Mouse (Mus musculus) frontal cortex, postnatal 10 days (tissue): Measurements from ENCODE around the gene Ckb.

ENCODE experiments used
- DNase-seq, 2 experiments: peaks; one replicate each; pipeline ENCODE4 v3.0.0; 2022; ENCODE audit warnings: low spot score in 2 of 2, mixed read lengths in 1 of 2

The Ckb gene

DNA sequence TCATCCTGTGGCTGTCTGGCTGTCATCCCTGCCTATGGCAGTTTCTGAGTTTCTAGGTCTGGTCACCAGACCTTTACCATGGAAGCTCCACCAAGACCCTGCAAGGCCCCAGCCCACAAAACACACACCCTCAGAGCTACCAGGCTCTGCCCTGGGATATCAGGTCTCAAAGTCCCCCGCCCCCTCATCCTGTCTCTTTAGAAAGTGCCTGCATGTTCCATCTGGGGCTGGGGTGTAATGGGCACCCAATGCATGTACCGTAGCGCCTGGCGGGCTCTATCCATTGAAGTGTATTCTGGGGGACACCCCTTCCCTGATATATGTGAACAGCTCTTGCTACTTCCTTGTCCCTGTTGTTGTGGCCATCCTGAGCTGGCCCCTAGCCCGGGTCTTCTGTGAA lies 20.8 kb upstream of the Ckb start:
- DNase-seq: no peak

- peak in 1 of 2 experiments; percentile 79 for DNase-seq
Measured at GRCm38 (mm10) chr12:111691346-111691872, 19.3 kb upstream of the Ckb start.

GRCm38 (mm10) chr12:111689426-111689825 lies 17.3 kb upstream of the Ckb start:
- no peak for DNase-seq

GRCm38 (mm10) chr12:111688069-111688428 lies 15.9 kb upstream of the Ckb start:
- DNase-seq: no peak

- peak in 1 of 2 experiments; percentile 63 for DNase-seq
Measured at GRCm38 (mm10) chr12:111687350-111688068, 15.4 kb upstream of the Ckb start.

DNA sequence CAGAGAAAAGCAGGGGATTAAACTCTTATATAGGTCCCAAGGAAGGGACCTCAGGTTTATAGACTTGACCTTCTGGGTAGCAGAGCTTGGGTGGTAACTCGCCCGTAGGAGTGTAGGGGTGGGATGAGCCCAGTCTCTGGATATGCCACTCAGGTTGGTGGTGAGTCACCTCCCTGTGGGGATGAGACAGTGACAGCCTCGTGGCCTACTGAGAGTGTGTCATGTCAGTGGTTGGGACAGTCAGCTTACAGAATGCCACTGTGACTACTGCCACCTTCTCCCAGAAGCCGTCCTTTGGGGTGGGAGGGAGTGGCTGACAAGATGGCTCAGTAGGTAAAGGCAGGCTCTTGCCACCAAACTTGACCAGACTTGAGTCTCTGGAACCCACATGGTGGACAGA lies 14.3 kb upstream of the Ckb start:
- no peak for DNase-seq

- no peak for DNase-seq
Measured at GRCm38 (mm10) chr12:111682806-111683205, 10.7 kb upstream of the Ckb start.

GRCm38 (mm10) chr12:111682003-111682402 lies 9.9 kb upstream of the Ckb start:
- DNase-seq: peak in 1 of 2 experiments; percentile 27

DNA sequence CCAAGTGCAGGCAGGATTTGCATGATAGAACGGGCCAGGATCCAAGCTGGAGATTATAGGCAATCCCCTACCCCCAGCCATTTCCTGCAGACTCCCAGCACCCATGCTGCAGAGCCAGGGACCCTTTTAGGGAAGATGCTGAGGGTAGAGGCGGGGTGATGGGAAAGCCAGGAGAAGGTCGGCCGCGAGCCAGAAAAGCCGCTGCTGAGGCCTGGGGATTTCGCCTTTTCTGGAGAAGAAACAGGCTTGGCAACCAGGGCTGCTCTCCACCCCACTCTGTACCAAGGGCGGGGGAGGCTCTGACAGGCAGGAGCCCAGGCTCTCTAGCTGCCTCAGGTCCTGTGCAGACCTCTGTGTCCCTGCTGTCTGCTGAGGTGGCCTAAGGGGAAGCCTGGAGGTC lies 9.2 kb upstream of the Ckb start:
- no peak for DNase-seq

- DNase-seq: no peak
Measured at GRCm38 (mm10) chr12:111680661-111681060, 8.5 kb upstream of the Ckb start.

- DNase-seq: no peak
Measured at GRCm38 (mm10) chr12:111678997-111679396, 6.9 kb upstream of the Ckb start.

GRCm38 (mm10) chr12:111678670-111678933 lies 6.5 kb upstream of the Ckb start:
- no peak for DNase-seq

GRCm38 (mm10) chr12:111677882-111678669 lies 5.9 kb upstream of the Ckb start, which contains the start of gene Trmt61a:
Gene Trmt61a (plus strand): TSS chr12:111678105.
- DNase-seq: peak; percentile 80 to 88

DNA sequence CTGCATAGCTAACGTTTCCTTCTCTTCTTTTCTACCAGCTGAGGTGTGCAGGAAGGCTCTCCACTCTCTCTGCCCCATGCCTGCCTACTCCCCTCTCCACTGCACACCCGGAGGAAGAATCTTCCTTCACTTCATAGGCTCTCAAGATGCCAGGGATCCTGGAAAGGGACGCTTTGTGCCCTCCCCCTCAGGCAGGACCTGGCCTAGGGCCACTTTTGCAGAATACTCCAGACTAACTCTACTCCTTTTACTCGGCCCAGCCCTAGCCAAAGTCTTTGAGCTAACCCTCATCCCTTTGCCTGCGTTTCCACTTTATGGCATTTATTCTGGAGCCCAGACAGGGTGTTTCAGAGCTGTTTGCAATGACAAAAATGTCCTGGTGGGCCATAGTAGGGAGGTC lies 5.3 kb upstream of the Ckb start:
- DNase-seq: peak in 1 of 2 experiments; percentile 38

DNA sequence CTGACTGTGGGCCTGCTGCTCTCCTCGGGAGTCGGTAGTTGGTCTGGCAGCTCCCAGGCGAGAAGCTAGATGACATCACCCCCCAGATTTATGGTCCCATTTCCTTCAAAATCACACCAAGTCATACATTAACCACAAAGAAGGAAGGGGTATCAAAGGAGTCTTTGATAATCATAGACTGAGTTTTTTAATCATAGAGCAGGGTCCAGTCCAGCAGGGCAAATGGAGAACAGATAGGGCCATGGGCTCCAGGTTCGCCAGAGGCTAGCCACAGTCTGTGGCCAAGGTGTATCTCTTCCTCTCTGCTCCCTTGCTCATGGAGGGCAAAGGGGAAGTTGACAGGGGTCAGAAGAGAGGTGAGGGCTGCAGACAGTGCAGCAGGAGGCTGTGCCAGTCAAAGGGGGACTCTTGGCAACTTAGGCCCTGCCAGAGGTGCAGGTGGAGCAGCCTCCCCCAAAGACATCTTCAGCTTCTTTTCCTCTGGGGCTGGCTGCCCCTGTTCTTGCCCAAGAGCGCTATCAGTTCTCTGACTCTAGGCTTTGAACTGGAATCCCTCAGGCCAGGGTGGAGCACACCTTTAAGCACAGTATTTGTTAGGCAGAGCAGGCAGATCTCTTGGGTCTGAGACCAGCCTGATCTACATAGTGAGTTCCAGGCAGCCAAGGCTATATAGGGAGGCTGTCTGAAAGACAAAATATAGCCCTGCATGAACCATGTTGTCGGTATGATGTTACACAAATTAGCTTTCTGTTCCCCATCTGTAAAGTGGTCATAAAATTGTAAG lies 3.9 kb upstream of the Ckb start:
- DNase-seq: no peak

- DNase-seq: peak in 1 of 2 experiments; percentile 18
Measured at GRCm38 (mm10) chr12:111674850-111675486, 2.8 kb upstream of the Ckb start.

DNA sequence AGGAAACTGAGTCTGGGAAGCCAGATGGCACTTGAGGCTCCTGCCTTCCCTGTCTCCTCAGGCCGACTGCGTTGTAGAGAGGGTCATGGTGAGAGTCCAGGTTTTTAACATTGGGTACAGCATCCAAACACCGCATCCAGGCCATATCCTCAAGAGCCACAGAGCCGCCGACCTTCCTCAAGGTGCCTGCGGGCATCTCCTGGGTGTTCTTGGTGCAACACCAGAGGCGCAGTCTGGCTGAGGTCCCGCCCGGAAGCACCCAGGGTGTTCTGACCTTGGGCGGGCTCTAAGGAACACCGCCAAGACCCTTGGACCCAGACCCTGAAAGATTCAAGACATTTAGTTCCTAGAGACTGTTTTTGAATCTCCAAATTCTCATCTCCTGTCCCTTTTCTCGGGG lies 443 bp upstream of the Ckb start:
- DNase-seq: peak in 1 of 2 experiments; percentile 32

DNA sequence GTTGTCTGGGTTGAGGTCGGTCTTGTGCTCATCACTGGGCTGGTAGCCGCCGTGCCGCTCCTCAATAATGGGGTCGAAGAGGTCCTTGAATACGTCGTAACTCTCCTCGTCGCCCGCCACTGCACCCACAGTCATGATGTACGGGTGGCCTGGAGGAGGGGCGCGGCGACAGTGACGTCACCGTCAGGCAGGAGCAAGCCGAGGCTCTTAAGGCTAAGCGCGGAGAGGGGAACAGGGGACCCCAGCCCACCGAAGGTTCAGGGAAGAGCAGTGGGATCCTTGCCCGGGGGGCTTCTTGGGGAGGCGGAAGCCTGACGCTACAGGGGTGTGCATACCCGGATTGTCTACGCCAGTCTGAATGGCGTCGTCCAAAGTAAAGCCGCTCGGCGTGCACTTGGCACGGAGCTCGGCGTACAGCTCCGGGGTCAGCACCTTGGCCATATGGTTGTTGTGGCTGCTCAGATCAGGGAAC lies 671 bp downstream of the Ckb start:
- DNase-seq: peak; percentile 75 to 82

GRCm38 (mm10) chr12:111670976-111671375 lies 1.2 kb downstream of the Ckb start:
- peak in 1 of 2 experiments; percentile 18 for DNase-seq

DNA sequence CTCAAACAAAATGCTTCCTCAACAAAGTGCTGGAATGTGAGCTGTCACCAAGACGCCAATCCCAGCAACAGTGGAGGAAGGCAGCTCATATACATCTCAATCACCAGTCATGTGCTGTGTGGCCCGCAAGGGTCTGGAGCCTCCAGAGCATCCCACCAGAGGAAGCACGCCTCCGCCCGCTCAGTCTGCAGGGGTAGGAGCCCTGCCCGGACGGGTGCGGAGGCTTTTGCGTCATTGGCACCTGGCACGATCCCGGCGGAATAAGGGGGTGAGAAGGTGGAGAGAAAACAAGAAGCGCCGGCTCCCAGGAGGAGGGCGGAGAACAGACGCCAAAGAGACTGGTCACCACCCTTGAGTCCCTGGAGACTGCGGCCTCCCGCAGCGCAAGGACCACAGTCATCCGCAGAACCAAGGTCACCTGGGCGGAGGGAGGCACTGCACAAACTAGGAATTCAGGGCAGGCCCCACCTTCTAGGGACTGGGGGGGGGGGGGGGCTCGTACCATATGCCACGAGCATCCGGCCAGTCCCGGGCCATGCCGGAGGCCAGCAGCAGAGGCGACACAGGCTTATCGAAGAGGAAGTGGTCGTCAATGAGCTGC lies 1.7 kb downstream of the Ckb start:
- peak in 1 of 2 experiments; percentile 35 for DNase-seq

DNA sequence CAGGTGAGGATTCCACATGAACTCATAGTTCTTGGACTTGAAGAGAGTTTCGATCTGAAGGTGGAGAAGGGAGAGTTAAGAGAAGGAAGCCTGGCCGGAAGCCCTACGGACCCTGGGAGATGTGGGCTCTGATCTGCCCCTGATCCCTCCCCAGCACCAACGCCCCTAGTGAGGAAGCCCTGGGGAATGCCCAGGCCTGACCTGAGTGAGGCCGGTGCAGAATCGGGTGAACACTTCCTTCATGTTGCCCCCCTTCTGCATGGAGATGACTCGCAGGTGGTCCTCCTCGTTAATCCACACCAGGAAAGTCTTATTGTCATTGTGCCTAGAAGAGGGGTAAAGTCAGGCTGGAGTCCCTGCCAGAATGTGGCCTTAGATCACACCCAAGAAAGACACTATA lies 2.2 kb downstream of the Ckb start:
- DNase-seq: no peak
